Mouse (Mus musculus) bone marrow macrophage, adult 2 months (primary cell): Measurements from ENCODE around the gene Edem3. TPM values are rescaled to one million over a fixed set of nuclear protein-coding genes. Genes with fewer than 3 reads are reported as not detected.
"Not testable (repeated sequence)": the region's sequence is repeated elsewhere in the genome, so short reads cannot be mapped to it uniquely, and the experiment has no call there.

ENCODE experiments used
- H3K27ac ChIP-seq: 2 replicates; pipeline ENCODE4 v1.5.1; 2012; ENCODE audit warnings: low read depth, low read length; ENCODE audit not compliant: insufficient read depth
- H3K4me1 ChIP-seq: 2 replicates; pipeline ENCODE4 v1.6.1; 2012; ENCODE audit warnings: low read length; ENCODE audit not compliant: control insufficient read depth, insufficient read depth
- H3K4me3 ChIP-seq: 2 replicates; pipeline ENCODE4 v1.5.1; 2012; ENCODE audit warnings: mild to moderate bottlenecking, low read length, moderate library complexity; ENCODE audit not compliant: insufficient read depth
- CTCF ChIP-seq: IDR thresholded peaks from 2 replicates; pipeline ENCODE4 v1.5.1; 2012; ENCODE audit warnings: low read depth, mild to moderate bottlenecking, low read length, moderate library complexity
- POLR2A ChIP-seq: IDR thresholded peaks from 2 replicates; pipeline ENCODE4 v1.6.1; 2012; ENCODE audit warnings: mild to moderate bottlenecking, low read depth, low read length, borderline replicate concordance
- polyA plus RNA-seq: library from polyadenylated mRNA; stranded (reverse); fragments of >200 nt; gene quantifications from 2 replicates; pipeline ENCODE4 v1.2.4, GENCODE M21; 2012; ENCODE audit not compliant: missing spikeins, insufficient read depth, insufficient read length

Gene Edem3
- polyA plus RNA-seq, 1 experiment: 23.3 TPM

GRCm38 (mm10) chr1:151741199-151741621 is 14.0 kb upstream of the Edem3 start:
- no peak overlapping the region for H3K4me3 ChIP-seq
- peaks cover 12% of the 10 kb centered on the region for H3K4me1 ChIP-seq
- 0 out of 2 replicates have a peak overlapping the region, but pooled peaks have one; percentile 4 for H3K27ac ChIP-seq
- TF ChIP-seq CTCF (no peak), POLR2A (no peak)

- H3K4me1 ChIP-seq, H3K4me3 ChIP-seq, H3K27ac ChIP-seq: not testable (repeated sequence)
Observed at GRCm38 (mm10) chr1:151749894-151750293, 5.3 kb upstream of the Edem3 start.

GRCm38 (mm10) chr1:151752946-151753345 is 2.2 kb upstream of the Edem3 start:
- no peak overlapping the region for H3K27ac ChIP-seq
- H3K4me1 ChIP-seq: peaks cover 8% of the 10 kb centered on the region; the same call in 1 of the 2 replicates
- no peak overlapping the region for H3K4me3 ChIP-seq
- TF ChIP-seq POLR2A (no peak), CTCF (no peak)

GRCm38 (mm10) chr1:151753374-151753929 is 1.7 kb upstream of the Edem3 start:
- Histone ChIP-seq H3K4me3 (no peak overlapping the region), H3K27ac (no peak overlapping the region), H3K4me1 (peaks cover 8% of the 10 kb centered on the region; the same call in 1 of the 2 replicates)
- TF ChIP-seq CTCF (no peak), POLR2A (no peak)

GRCm38 (mm10) chr1:151754028-151754489 is 1.1 kb upstream of the Edem3 start:
- Histone ChIP-seq H3K4me1 (peaks cover 8% of the 10 kb centered on the region; the same call in 1 of the 2 replicates), H3K4me3 (peak overlapping the region; percentile 92), H3K27ac (no peak overlapping the region)
- TF ChIP-seq CTCF: no peak
- no peak for TF ChIP-seq POLR2A

- no peak overlapping the region for H3K27ac ChIP-seq
- TF ChIP-seq CTCF: no peak
- no peak for TF ChIP-seq POLR2A
Observed at GRCm38 (mm10) chr1:151755660-151756424, 671 bp downstream of the Edem3 start.

GRCm38 (mm10) chr1:151756425-151756728 is 1.2 kb downstream of the Edem3 start:
- peaks cover 8% of the 10 kb centered on the region; the same call in 1 of the 2 replicates for H3K4me1 ChIP-seq
- TF ChIP-seq CTCF: no peak
- TF ChIP-seq POLR2A: no peak
- no peak overlapping the region for H3K27ac ChIP-seq
- peak overlapping the region; percentile 92 for H3K4me3 ChIP-seq

More at GRCm38 (mm10) chr1:151755660-151756424, 671 bp downstream of the Edem3 start:
- peaks cover 8% of the 10 kb centered on the region; the same call in 1 of the 2 replicates for H3K4me1 ChIP-seq
- peak overlapping the region; percentile 92 for H3K4me3 ChIP-seq

GRCm38 (mm10) chr1:151758301-151758700 is 3.1 kb downstream of the Edem3 start:
- Histone ChIP-seq H3K4me1 (peaks cover 8% of the 10 kb centered on the region; the same call in 1 of the 2 replicates), H3K27ac (no peak overlapping the region), H3K4me3 (no peak overlapping the region)
- no peak for TF ChIP-seq CTCF
- TF ChIP-seq POLR2A: no peak

GRCm38 (mm10) chr1:151758991-151759390 is 3.8 kb downstream of the Edem3 start:
- Histone ChIP-seq H3K4me1 (peaks cover 4% of the 10 kb centered on the region; the same call in 1 of the 2 replicates), H3K4me3 (no peak overlapping the region), H3K27ac (no peak overlapping the region)
- TF ChIP-seq POLR2A (no peak), CTCF (no peak)

- Histone ChIP-seq H3K4me1 (no peaks in the 10 kb centered on the region), H3K27ac (no peak overlapping the region), H3K4me3 (no peak overlapping the region)
- TF ChIP-seq POLR2A: no peak
- TF ChIP-seq CTCF: no peak
Observed at GRCm38 (mm10) chr1:151764236-151764635, 9.1 kb downstream of the Edem3 start.
